Mouse (Mus musculus): Measurements from ENCODE around the gene Gm10644. TPM values are rescaled to one million over a fixed set of nuclear protein-coding genes. Genes with fewer than 3 reads are reported as not detected.
A peak's percentile ranks its signal among the peaks of the same experiment; 100 is the strongest.

The Gm10644 gene
- total RNA-seq, 2 experiments from 2014 or later: 0.49 to 0.54 TPM

DNA sequence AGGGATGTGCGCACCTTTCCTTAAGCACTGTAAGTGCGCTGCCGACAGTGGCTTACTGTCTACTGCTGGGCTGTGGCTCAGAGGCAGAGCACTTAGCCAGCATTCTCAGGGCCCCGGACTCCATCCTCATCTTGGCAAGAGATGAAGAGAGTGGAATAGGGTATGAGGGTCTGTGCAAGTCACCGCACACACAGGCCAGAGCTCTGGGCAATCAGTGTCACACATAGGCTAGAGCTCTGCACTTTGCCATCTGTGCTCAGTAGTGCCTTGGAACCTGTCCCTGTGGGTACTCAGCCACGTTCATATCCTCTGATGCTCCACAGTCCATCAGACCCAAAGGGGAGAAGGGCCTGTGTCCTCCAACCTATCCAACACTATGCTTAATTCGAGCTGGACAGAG lies 26.5 kb upstream of the Gm10644 start:
- DNase-seq (ENCODE audit: extremely low spot score in 1 of 2, low spot score in 1 of 2): no peak

DNA sequence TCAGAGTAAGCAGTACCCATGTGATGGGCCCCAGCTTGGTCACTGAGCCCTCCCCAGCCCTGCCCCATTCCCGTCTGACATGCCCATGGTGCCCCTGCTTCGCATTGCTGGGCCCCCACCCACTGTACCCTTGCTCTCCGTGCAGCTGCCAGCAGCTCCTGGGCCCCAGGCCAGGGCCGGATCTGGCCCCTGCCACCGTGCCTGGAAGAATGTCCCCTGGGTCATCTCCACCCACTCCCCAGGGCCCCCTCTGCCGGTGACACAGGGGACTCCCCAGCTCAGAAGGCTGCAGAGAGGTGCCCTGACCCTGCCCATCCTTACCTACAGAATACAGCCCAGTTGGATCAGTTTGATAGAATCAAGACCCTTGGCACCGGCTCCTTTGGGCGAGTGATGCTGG lies 25.8 kb upstream of the Gm10644 start:
- DNase-seq (ENCODE audit: extremely low spot score in 1 of 2, low spot score in 1 of 2): no peak

DNA sequence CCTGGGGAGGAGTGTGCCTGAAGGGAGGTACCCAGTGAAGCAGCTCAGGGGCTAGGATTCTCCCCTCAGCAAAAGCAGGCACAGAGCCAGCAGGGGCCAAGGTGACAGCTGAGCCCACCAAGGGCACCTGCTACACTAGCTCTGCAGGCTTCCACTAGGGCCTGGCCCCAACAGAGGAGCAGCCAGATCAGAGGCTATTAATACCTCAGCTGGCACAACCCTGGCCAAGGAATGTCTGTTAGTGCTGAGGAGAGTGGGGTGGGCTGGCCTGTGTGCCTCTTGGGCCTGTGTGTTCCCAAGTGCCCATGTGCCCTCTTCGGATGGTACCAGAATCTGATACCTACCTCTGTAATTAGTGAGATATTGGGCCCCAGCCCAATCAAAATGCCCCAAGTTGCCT lies 25.2 kb upstream of the Gm10644 start:
- no peak for DNase-seq (ENCODE audit: extremely low spot score in 1 of 2, low spot score in 1 of 2)

DNA sequence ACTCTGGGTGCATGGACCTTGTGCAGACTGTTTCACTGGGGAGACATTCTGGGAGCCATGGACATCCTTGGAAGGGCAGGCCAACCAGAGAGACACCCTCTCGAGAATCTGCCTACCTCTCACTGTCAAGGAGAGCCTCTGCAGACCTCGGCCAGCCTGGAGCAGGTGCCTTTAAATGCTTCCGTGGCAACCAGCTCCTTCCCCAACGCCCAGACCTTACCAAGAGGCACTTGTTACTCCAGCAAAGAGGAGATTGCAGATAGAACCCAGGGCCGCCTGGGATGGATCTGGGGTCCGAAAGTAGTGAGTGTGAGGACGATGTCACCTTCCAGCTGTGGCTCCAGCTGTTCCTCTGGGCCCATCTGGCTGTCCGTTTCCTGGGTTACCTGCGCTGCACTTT lies 23.2 kb upstream of the Gm10644 start:
- no peak for DNase-seq (ENCODE audit: extremely low spot score in 1 of 2, low spot score in 1 of 2)

DNA sequence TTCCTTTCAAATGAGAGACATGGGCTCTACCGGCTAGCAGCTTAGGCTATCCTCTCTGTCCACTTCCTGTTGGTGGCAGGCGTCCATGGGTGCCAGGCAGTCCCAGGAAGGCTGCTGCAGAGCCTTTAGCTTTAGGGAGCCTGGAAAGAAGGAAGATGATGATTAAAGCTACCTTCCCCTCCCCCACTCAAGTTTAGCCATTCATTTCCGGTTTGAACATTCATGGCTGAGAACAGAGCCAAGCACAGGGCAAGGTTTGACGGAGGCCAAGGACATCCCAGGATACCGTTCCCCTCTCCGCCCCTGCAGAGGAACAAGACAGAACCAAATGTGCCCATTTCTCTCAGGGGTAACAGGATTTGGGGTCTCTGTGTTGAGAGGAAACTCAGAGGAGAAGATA lies 22.6 kb upstream of the Gm10644 start:
- DNase-seq (ENCODE audit: extremely low spot score in 1 of 2, low spot score in 1 of 2): no peak

DNA sequence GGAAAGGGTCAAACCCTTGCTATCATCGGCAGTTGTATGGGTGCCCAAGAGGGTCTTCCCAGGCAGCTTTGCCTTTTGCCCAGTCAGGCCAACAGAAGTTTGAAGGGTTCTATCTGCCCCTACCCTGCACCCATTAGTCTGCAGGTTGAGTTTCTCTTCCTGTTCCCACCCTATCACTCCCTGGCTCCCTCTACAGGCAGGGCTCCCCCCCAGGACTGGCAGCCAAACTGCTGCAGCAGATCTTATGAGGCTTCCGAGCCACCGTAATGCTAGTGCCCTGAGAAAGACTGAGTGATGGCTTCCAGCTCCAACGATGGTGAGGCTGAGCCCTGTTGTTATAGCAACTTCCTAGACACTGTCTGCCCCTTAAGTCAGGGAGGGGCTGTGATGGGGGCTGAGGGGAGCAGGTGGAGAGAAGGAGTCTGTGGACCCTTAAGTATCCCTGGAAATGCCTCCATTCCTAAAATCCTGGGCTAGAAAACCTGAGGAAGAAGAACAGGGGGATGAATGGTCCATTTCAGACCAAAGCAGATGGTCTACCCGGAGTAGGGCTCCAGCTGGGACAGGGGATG lies 21.9 kb upstream of the Gm10644 start:
- no peak for DNase-seq (ENCODE audit: extremely low spot score in 1 of 2, low spot score in 1 of 2)

- no peak for DNase-seq (ENCODE audit: extremely low spot score in 1 of 2, low spot score in 1 of 2)
Observed at GRCm38 (mm10) chr8:83976101-83976630, 21.2 kb upstream of the Gm10644 start.

DNA sequence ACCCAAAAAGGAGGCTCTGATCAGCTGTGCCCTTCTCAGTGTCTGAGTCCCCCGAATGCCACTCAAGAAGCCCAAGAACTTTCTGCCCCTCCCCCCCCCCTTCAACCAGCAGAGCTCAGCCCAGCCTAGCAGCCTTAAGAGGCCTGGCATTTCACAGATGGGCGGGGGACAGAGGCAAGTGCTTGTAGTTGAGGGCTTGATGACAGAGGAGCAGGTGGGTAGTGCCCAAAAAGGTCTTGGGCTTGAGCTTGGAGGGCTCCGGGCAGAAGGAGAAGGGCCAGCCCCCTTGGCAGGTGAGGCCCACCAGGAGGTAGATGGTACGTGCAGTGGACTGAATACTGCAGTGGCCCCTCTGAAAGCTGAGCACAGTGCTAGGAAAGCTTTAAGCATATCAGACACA lies 19.5 kb upstream of the Gm10644 start:
- no peak for DNase-seq (ENCODE audit: extremely low spot score in 1 of 2, low spot score in 1 of 2)

- no peak for DNase-seq (ENCODE audit: extremely low spot score in 1 of 2, low spot score in 1 of 2)
Observed at GRCm38 (mm10) chr8:83973161-83974031, 18.4 kb upstream of the Gm10644 start.

- DNase-seq (ENCODE audit: extremely low spot score in 1 of 2, low spot score in 1 of 2): peak; percentile 93 to 95
Observed at GRCm38 (mm10) chr8:83972150-83973120, 17.4 kb upstream of the Gm10644 start, which contains the start of gene Prkaca. Gene Prkaca, plus strand, starts transcription at chr8:83972993.

- DNase-seq (ENCODE audit: extremely low spot score in 1 of 2, low spot score in 1 of 2): no peak
Observed at GRCm38 (mm10) chr8:83971661-83972060, 16.7 kb upstream of the Gm10644 start.

DNA sequence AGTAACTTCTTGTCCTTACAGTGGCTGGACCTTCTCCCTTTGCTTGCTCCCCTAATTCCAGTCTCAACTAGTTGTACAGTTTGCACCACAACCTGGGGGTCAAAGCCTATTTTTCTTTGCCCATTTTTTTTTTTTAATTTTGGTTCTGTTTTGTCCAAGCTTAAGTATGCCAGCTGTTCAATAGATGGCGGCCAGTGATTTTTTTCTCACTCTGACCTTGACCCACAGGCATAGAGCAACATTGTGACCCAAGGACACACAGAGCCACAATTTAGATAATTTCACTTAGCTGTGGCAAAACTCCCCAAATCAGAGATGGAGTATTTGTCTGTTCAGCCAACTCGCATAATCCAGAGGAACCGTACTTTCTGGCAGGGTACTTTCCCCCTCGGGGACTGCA lies 16.1 kb upstream of the Gm10644 start:
- no peak for DNase-seq (ENCODE audit: extremely low spot score in 1 of 2, low spot score in 1 of 2)

DNA sequence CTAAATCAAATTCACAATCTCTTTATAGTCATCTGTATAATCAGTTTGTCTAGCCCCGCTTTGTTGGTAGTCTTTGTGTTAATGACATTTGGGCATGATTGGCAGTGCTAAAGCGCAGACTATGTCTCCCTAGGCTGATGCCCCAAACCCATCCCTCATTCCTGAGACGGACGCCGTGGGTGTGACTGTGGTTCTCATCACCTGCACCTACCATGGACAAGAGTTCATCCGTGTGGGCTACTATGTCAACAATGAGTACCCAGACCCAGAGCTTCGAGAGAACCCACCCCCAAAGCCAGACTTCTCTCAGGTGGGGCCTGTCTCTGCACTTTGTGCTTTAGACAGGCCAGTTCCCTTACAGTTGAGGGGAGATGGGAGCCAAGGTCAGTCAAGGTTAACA lies 12.7 kb upstream of the Gm10644 start:
- DNase-seq (ENCODE audit: extremely low spot score in 1 of 2, low spot score in 1 of 2): no peak

DNA sequence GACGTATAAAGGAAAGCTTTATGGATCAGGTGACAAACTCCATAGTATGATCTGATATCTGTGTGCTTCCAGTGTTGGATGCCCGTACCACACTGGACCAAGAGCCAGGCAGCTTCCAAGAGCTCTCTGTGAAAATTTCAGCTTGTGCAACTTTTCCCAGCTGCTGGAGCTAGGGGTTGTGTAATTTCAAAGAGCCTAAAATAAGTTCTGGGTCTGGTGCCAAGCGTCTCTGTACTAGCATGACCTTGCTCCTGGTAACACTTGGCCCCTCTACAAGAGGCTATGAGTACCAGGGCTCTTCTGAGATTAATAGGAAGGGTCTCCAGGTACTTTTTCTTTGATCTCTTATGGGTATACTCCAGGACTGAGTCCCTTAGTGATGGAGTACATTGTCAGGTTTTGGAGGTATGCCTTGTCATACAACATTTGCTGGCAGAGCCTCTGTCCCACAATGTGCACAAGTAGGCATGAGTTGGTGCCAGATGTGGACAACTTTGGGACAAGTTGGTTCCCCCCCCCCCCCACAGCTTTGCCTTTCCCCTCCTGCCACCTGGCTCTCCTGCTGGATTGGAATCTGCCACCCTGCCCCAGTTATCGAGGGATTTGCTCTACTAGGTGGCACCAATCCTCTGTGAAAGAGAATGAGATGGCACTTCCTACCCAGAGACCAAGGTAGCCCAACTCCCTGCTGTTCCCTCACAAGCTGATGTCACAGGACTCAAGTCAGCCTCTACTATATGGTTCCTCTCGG lies 9.2 kb upstream of the Gm10644 start:
- DNase-seq (ENCODE audit: extremely low spot score in 1 of 2, low spot score in 1 of 2): no peak

- DNase-seq (ENCODE audit: extremely low spot score in 1 of 2, low spot score in 1 of 2): no peak
Observed at GRCm38 (mm10) chr8:83956789-83957188, 1.8 kb upstream of the Gm10644 start.

GRCm38 (mm10) chr8:83955958-83956218 lies 883 bp upstream of the Gm10644 start:
- DNase-seq (ENCODE audit: extremely low spot score in 1 of 2, low spot score in 1 of 2): no peak

GRCm38 (mm10) chr8:83954749-83955105 lies 278 bp downstream of the Gm10644 start:
- no peak for DNase-seq (ENCODE audit: extremely low spot score in 1 of 2, low spot score in 1 of 2)

- DNase-seq (ENCODE audit: extremely low spot score in 1 of 2, low spot score in 1 of 2): no peak
Observed at GRCm38 (mm10) chr8:83945540-83945939, 9.5 kb downstream of the Gm10644 start.

- no peak for DNase-seq (ENCODE audit: extremely low spot score in 1 of 2, low spot score in 1 of 2)
Observed at GRCm38 (mm10) chr8:83942446-83942845, 12.6 kb downstream of the Gm10644 start.

DNA sequence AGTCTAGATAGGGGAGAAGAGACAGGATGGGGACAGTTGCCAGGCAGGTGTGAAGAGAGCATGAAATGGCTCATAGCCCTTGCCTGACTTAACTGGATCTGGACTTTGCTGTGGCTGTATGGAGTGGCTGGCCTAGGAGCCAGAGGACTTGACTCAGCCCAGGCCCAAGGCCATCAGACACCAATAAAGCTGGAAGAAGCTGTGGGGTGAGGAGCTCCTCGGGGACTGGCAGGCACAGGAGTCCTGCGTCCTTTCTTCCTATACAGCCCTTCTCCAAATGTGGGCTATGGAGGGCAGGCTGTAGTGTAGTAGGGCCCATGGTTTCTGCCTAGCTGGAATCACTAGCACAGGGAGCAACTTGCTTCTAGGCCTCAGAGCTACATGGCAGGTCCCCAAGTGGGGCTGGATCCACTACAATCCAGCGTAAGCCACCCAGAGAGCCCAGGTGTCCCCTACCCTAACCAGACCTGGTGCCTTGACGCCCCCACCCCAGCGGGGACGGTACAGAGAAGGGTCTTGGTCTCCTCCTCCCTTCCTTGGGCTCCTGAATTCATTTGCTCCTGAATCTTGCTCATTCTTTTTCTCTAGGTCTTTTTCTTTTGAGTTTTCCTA lies 13.8 kb downstream of the Gm10644 start:
- no peak for DNase-seq (ENCODE audit: extremely low spot score in 1 of 2, low spot score in 1 of 2)
